Mouse (Mus musculus) liver, postnatal 0 days (tissue): ENCODE measurements around the gene Ypel2.

Source experiments
- CTCF ChIP-seq: sonication (generic); IDR thresholded peaks from 2 replicates; pipeline ENCODE4 v1.5.1; 2016; ENCODE audit warnings: antibody characterized with exemption, low read depth
- EP300 ChIP-seq: IDR thresholded peaks from 2 replicates; pipeline ENCODE4 v1.6.1; 2016; ENCODE audit warnings: antibody characterized with exemption, low read depth, mild to moderate bottlenecking

DNA sequence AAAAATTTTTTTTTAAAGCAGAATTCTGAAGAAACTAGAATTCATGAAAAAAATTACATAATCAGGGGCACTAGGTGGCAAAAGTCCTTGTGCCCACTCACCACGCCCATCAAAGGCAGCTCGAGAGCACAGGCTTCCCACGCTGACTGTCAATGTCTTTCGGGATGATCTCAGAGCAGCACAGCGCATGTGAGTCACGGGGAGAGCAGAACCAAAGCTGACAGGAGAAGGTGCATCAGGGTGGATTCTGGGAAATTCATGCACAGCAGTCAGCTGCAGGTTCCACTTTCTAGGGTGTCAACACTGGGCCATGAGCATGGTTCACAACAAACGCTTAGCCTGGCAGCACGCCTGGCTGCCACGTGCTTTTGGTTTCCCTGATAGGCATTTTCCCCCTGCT, 79.2 kb downstream of the Ypel2 start:
- no peak for TF ChIP-seq CTCF
- no peak for TF ChIP-seq EP300
